Mouse (Mus musculus) bone marrow macrophage, adult 2 months (primary cell): ENCODE results near the gene Gm11541.

ENCODE experiments used
- CTCF ChIP-seq: IDR thresholded peaks from 2 replicates; pipeline ENCODE4 v1.5.1; 2012; ENCODE audit warnings: low read depth, mild to moderate bottlenecking, low read length, moderate library complexity
- POLR2A ChIP-seq: IDR thresholded peaks from 2 replicates; pipeline ENCODE4 v1.6.1; 2012; ENCODE audit warnings: mild to moderate bottlenecking, low read depth, low read length, borderline replicate concordance

DNA sequence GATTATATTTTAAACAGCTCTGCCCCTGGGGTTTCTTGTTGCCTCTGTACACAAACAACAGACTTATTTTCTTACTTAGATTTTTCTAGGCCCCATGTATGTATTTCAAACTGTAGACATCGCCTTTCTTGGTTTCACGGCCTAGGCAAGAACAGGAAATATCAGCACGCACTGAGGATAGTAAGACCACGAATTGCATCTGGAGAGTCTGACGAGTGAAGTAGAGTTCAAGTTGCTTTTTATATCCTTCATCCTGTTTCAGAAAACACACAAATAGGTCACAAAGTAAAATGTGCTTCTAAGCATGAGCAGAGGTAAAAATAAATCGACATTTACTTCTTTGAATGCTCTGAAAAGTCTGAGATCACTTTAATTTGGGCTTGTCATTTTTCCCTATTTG lies 8.8 kb downstream of the Gm11541 start:
- TF ChIP-seq CTCF (no peak), POLR2A (no peak)
